Mouse (Mus musculus): ENCODE data around the gene Tc2n. TPM values are rescaled to one million over a fixed set of nuclear protein-coding genes. Genes with fewer than 3 reads are reported as not detected.
"Not testable (repeated sequence)": the region's sequence is repeated elsewhere in the genome, so short reads cannot be mapped to it uniquely, and the experiment has no call there.

Gene Tc2n
- polyA plus RNA-seq, 1 experiment from 2014 or later: 0.65 TPM

DNA sequence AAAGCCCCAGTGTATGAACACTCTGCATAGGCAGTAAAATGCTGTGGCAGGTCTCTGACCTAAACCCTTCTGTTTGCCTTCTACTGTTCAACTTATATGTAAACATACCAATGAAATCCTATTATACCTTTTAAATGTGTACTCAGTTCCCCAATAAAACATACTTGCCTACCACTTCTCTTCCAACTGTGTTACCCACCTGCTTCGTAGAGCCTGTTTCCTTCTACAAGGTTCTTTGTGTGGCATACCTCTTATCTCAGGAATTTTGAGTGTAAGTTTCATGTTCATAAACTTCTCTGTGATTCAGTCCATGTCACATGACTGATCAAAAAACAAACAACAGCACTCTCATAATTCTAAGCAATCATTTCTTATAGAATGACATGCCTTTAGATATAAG, 85.2 kb downstream of the Tc2n start:
- no peaks in the 10 kb centered on the region for H3K9me3 ChIP-seq (replicated peaks; ENCODE audit: control insufficient read depth, low read length)
- no peaks in the 10 kb centered on the region for H3K4me1 ChIP-seq (ENCODE audit: control insufficient read depth, insufficient read depth, low read length)
- H3K27ac ChIP-seq (replicated peaks; ENCODE audit: low read depth, low read length): no peak overlapping the region
- 93% methylated on average over 1 of the region's 1 CpGs for WGBS
- H3K4me2 ChIP-seq (ENCODE audit: low read depth, low read length): no peak overlapping the region
- H3K27me3 ChIP-seq (ENCODE audit: control insufficient read depth, insufficient read depth, low read length): no peaks in the 10 kb centered on the region
- H3K36me3 ChIP-seq (replicated peaks; ENCODE audit: control insufficient read depth, insufficient read depth, low read depth, low read length): no peaks in the 10 kb centered on the region
- DNase-seq (ENCODE audit: low spot score) (no peak), ATAC-seq (replicated peaks; ENCODE audit: insufficient number of reproducible peaks, low FRiP score, low TSS enrichment, low read depth) (no peak)
- H3K4me3 ChIP-seq (ENCODE audit: low read depth, low read length): no peak overlapping the region
- no peak overlapping the region for H3K9ac ChIP-seq (replicated peaks; ENCODE audit: low read length)

DNA sequence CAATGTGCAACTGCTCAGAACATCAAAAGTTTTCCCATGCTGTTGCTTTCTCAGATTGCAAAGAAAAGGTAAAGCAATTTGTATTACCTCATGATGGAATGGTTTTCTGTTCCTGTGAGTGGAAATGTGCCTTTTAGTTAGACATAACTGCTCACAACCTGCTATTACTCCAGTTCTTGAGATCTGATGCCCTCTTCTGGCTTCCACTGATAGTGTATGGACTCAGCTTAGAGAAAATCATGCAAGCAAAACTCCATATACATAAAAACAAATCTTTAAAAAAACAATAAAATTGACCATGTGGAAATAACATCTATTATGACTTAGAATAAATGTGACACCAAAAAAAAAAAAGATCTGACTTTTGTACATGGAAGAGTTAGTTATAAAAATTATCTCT, 111.7 kb downstream of the Tc2n start:
- not testable (repeated sequence) for H3K9ac ChIP-seq (replicated peaks; ENCODE audit: low read length); H3K36me3 ChIP-seq (replicated peaks; ENCODE audit: control insufficient read depth, insufficient read depth, low read depth, low read length); DNase-seq (ENCODE audit: low spot score); H3K4me3 ChIP-seq (ENCODE audit: low read depth, low read length); H3K9me3 ChIP-seq (replicated peaks; ENCODE audit: control insufficient read depth, low read length); ATAC-seq (replicated peaks; ENCODE audit: insufficient number of reproducible peaks, low FRiP score, low TSS enrichment, low read depth); H3K27me3 ChIP-seq (ENCODE audit: control insufficient read depth, insufficient read depth, low read length); H3K4me1 ChIP-seq (ENCODE audit: control insufficient read depth, insufficient read depth, low read length); H3K4me2 ChIP-seq (ENCODE audit: low read depth, low read length); H3K27ac ChIP-seq (replicated peaks; ENCODE audit: low read depth, low read length)

Other genes with a start within 250 kb of the Tc2n start
- gene Fbln5, start 100.5 kb upstream of the Tc2n start, polyA plus RNA-seq (2014; fragmentation: Nextera tagmentation; extraction: Ambion mirVana): 28.7 and 31.2 TPM in 2 replicates
- gene Trip11, start 194.7 kb upstream of the Tc2n start, polyA plus RNA-seq (2014; fragmentation: Nextera tagmentation; extraction: Ambion mirVana): 10.8 and 14.2 TPM in 2 replicates
- gene Atxn3, start 239.7 kb upstream of the Tc2n start, polyA plus RNA-seq (2014; fragmentation: Nextera tagmentation; extraction: Ambion mirVana): 13.1 and 14.1 TPM in 2 replicates

Data from embryonic facial prominence, embryonic 11.5 days (tissue).